Mouse (Mus musculus) myocyte (in vitro differentiated cells): ENCODE measurements at regions not wholly inside any gene's neighbourhood (a gene's known extent, or its start where the extent isn't known, plus 50 kb on each side); places are given as distances from the start of the nearest gene placed in this dataset.

Source experiments
- H3K27me3 ChIP-seq: one replicate; pipeline ENCODE4 v1.6.1; 2011; ENCODE audit not compliant: control insufficient read depth, insufficient read depth, insufficient read length
- H3K36me3 ChIP-seq: one replicate; pipeline ENCODE4 v1.6.1; 2011; ENCODE audit not compliant: control insufficient read depth, insufficient read depth
- H3K4me2 ChIP-seq: one replicate; pipeline ENCODE4 v1.6.1; 2011; ENCODE audit warnings: low read depth, control low read depth
- H3K4me3 ChIP-seq: one replicate; pipeline ENCODE4 v1.5.1; 2011; ENCODE audit warnings: mild to moderate bottlenecking, control low read depth, moderate library complexity
- H3K79me2 ChIP-seq: one replicate; pipeline ENCODE4 v1.6.1; 2011; ENCODE audit not compliant: control insufficient read depth, insufficient read depth
- H3ac ChIP-seq: one replicate; pipeline ENCODE4 v1.6.1; 2011; ENCODE audit not compliant: control insufficient read depth, insufficient read length
- CEBPB ChIP-seq: IDR thresholded peaks from 2 replicates; pipeline ENCODE4 v1.6.1; 2011; ENCODE audit warnings: mild to moderate bottlenecking, moderate library complexity; ENCODE audit not compliant: poor library complexity, insufficient read depth, severe bottlenecking
- E2F4 ChIP-seq: IDR thresholded peaks from one replicate; pipeline ENCODE4 v1.6.1; 2011; ENCODE audit warnings: mild to moderate bottlenecking, control low read depth, moderate library complexity; ENCODE audit not compliant: insufficient read depth
- MAX ChIP-seq: IDR thresholded peaks from one replicate; pipeline ENCODE4 v1.6.1; 2011; ENCODE audit warnings: low read depth, mild to moderate bottlenecking, control low read depth
- MYOD1 ChIP-seq, 3 experiments: IDR thresholded peaks; one replicate each; pipeline ENCODE4 v1.6.1; 2011; ENCODE audit warnings: control low read depth in 2 of 3, low read depth in 2 of 3, mild to moderate bottlenecking in 2 of 3, moderate library complexity in 1 of 3; ENCODE audit not compliant: insufficient read length in 2 of 3, control insufficient read depth in 1 of 3
- MYOG ChIP-seq, 3 experiments: IDR thresholded peaks; one replicate each; pipeline ENCODE4 v1.6.1; 2011; ENCODE audit warnings: control low read depth in 2 of 3, low read depth in 2 of 3, mild to moderate bottlenecking in 2 of 3; ENCODE audit not compliant: insufficient read length in 2 of 3, control insufficient read depth in 1 of 3, insufficient read depth in 1 of 3
- POLR2A ChIP-seq: IDR thresholded peaks from one replicate; pipeline ENCODE4 v1.6.1; 2011; ENCODE audit warnings: low read depth, mild to moderate bottlenecking, control low read depth, moderate library complexity; ENCODE audit not compliant: insufficient read length
- POLR2AphosphoS2 ChIP-seq: IDR thresholded peaks from one replicate; pipeline ENCODE4 v1.6.1; 2011; ENCODE audit warnings: low read depth, control low read depth; ENCODE audit not compliant: insufficient read length
- REST ChIP-seq: IDR thresholded peaks from one replicate; pipeline ENCODE4 v1.6.1; 2011; ENCODE audit warnings: mild to moderate bottlenecking, control low read depth, moderate library complexity; ENCODE audit not compliant: insufficient read depth, insufficient read length
- SRF ChIP-seq: IDR thresholded peaks from one replicate; pipeline ENCODE4 v1.6.1; 2011; ENCODE audit warnings: low read depth; ENCODE audit not compliant: control insufficient read depth, insufficient read length
- TCF12 ChIP-seq: IDR thresholded peaks from one replicate; pipeline ENCODE4 v1.6.1; 2011; ENCODE audit warnings: mild to moderate bottlenecking, control low read depth; ENCODE audit not compliant: poor library complexity, insufficient read depth, severe bottlenecking
- TCF3 ChIP-seq: IDR thresholded peaks from one replicate; pipeline ENCODE4 v1.6.1; 2011; ENCODE audit warnings: low read depth, control low read depth; ENCODE audit not compliant: insufficient read length
- USF1 ChIP-seq: IDR thresholded peaks from one replicate; pipeline ENCODE4 v1.6.1; 2011; ENCODE audit warnings: low read depth, mild to moderate bottlenecking, control low read depth, moderate library complexity

DNA sequence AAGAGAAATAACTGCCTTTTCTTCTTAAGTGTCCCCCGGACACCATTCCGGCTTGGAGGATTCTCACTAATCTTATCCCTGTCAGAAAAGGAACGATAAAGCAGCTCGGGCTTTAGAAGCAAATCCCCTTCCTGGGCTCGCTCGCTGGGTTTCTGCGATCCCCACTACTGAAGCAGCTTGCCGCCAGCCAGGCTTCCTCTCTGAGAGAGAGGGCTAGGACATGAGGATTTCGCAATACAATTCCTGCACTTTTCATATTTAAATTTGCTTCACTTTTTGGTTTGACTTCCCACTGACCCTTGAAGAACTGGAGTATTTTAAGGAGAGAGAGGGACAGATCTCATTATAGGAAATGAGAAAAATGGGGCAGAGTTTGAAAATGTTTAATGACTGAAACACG, 149.4 kb upstream of the Pitx1 start:
- Histone ChIP-seq H3K27me3 (peaks cover 11% of the 10 kb centered on the region), H3K4me2 (no peak overlapping the region), H3K79me2 (no peaks in the 10 kb centered on the region), H3K36me3 (no peaks in the 10 kb centered on the region), H3ac (no peak overlapping the region), H3K4me3 (no peak overlapping the region)
- TF ChIP-seq USF1 (no peak), MYOD1 (IDR thresholded peaks at IDR 0.05; ENCODE audit: control insufficient read depth in 1 of 3, insufficient read length in 2 of 3, low read depth in 2 of 3) (no peak), POLR2AphosphoS2 (no peak), TCF3 (no peak), CEBPB (0 out of 2 replicates have a peak, but pooled peaks have one; percentile 25), MYOG (IDR thresholded peaks at IDR 0.05; ENCODE audit: control insufficient read depth in 1 of 3, insufficient read depth in 1 of 3, insufficient read length in 2 of 3, low read depth in 2 of 3) (no peak)

DNA sequence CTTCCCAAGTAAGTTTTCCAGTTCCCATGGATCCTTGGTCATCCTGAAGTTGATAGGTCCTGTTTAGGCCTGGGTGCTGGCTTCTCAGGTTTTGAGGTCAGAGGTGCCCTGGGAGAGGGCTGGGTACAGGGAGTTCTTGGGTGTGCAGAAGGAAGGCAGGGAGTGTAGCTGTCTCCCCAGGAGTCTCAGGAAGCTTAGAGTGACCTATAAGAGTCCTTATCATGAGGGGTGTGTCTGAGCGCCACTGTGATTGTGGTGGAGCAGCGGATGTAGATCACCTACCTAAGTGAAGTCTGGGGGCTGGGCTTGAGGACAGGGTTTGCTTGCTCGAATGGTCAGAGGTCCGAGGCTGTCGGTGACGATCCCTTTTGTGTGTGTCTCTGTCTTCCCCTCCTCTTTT, 148.8 kb upstream of the Pitx1 start:
- H3K4me2 ChIP-seq: no peak overlapping the region
- H3K79me2 ChIP-seq: no peaks in the 10 kb centered on the region
- no peak for TF ChIP-seq TCF3
- TF ChIP-seq POLR2A: no peak
- TF ChIP-seq POLR2AphosphoS2: no peak
- no peak overlapping the region for H3ac ChIP-seq
- peaks cover 11% of the 10 kb centered on the region for H3K27me3 ChIP-seq
- H3K36me3 ChIP-seq: no peaks in the 10 kb centered on the region
- H3K4me3 ChIP-seq: no peak overlapping the region

DNA sequence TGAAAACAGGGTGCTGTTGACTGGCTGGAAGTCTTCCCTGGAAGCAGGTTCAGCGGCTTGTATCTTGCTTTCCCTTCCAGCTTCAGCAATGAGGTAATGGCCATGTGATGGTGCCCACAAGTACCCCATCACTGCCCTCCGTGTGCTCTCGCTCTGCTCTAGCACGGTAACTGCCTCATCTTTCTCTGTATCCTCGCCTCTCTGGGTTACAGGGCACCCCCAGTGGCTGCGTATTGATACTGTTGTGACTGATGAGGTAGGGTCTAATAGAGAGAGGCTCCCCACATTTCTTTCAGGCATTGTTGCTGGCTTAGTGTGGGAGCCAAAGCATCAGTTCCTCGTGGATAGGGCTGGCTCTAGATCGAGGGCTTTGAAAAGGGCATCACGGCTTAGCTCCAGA, 147.9 kb upstream of the Pitx1 start:
- H3K36me3 ChIP-seq: no peaks in the 10 kb centered on the region
- H3K4me3 ChIP-seq: no peak overlapping the region
- peaks cover 17% of the 10 kb centered on the region for H3K27me3 ChIP-seq
- TF ChIP-seq TCF3 (no peak), TCF12 (no peak), MAX (no peak), E2F4 (no peak), MYOG (IDR thresholded peaks at IDR 0.05; ENCODE audit: control insufficient read depth in 1 of 3, insufficient read depth in 1 of 3, insufficient read length in 2 of 3, low read depth in 2 of 3) (no peak), SRF (no peak)
- H3K79me2 ChIP-seq: no peaks in the 10 kb centered on the region
- H3K4me2 ChIP-seq: no peak overlapping the region
- H3ac ChIP-seq: no peak overlapping the region

DNA sequence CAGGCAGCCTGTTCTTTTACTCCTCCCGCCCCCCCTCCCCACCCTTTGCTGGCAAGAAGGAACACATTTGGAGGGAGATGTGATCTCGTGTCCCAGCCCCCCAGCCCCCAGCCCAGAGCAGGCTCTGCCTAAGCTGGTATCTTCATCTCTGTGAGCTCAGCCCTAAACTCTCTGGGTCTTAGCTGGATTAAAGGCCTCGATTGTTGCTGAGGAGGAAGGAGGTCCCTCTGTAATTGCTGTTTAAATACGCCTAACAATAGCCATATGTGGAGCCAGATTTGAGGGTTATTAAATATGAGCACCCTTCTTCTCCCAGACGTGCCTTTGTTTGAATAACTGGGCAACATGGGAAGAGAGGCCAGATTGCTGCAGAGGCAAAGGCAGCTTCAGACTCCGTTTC, 145.0 kb upstream of the Pitx1 start:
- TF ChIP-seq MYOG (IDR thresholded peaks at IDR 0.05; ENCODE audit: control insufficient read depth in 1 of 3, insufficient read depth in 1 of 3, insufficient read length in 2 of 3, low read depth in 2 of 3) (no peak), TCF12 (no peak), MYOD1 (IDR thresholded peaks at IDR 0.05; ENCODE audit: control insufficient read depth in 1 of 3, insufficient read length in 2 of 3, low read depth in 2 of 3) (no peak), CEBPB (no peak), POLR2A (no peak), TCF3 (no peak), E2F4 (no peak), MAX (no peak), USF1 (no peak), REST (no peak), SRF (no peak), POLR2AphosphoS2 (no peak)
- Histone ChIP-seq H3K36me3 (no peaks in the 10 kb centered on the region), H3K27me3 (peaks cover 20% of the 10 kb centered on the region), H3K4me2 (no peak overlapping the region), H3K4me3 (no peak overlapping the region), H3ac (no peak overlapping the region), H3K79me2 (no peaks in the 10 kb centered on the region)

DNA sequence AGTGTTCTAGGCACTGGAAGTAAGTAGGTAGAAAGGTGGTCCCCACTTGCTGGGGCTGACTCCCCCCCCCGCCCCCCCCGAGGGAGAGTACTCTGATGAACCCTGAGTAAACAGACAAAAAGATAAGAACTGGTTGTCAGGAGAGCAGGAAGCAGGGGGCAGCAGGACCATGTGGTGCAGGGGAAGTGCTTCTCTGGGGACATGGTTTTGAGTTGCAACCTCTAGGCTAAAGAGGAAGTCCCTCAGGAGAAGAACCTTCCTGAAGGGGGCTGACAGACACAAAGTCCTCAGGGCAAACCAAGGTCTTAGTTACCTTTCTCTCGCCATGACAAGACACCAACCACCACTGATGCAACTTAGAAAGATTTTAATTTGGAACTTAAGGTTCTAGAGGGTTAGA, 141.9 kb upstream of the Pitx1 start:
- Histone ChIP-seq H3K79me2 (no peaks in the 10 kb centered on the region), H3K36me3 (no peaks in the 10 kb centered on the region), H3K4me3 (no peak overlapping the region), H3ac (no peak overlapping the region), H3K4me2 (no peak overlapping the region), H3K27me3 (peaks cover 15% of the 10 kb centered on the region)
- TF ChIP-seq E2F4: no peak
- TF ChIP-seq MYOD1 (IDR thresholded peaks at IDR 0.05; ENCODE audit: control insufficient read depth in 1 of 3, insufficient read length in 2 of 3, low read depth in 2 of 3): no peak
- TF ChIP-seq POLR2AphosphoS2: no peak
- TF ChIP-seq SRF: no peak
- TF ChIP-seq POLR2A: no peak
- no peak for TF ChIP-seq CEBPB
- no peak for TF ChIP-seq USF1
- TF ChIP-seq TCF3: no peak
- no peak for TF ChIP-seq REST
- no peak for TF ChIP-seq MAX
- TF ChIP-seq MYOG (IDR thresholded peaks at IDR 0.05; ENCODE audit: control insufficient read depth in 1 of 3, insufficient read depth in 1 of 3, insufficient read length in 2 of 3, low read depth in 2 of 3): no peak

DNA sequence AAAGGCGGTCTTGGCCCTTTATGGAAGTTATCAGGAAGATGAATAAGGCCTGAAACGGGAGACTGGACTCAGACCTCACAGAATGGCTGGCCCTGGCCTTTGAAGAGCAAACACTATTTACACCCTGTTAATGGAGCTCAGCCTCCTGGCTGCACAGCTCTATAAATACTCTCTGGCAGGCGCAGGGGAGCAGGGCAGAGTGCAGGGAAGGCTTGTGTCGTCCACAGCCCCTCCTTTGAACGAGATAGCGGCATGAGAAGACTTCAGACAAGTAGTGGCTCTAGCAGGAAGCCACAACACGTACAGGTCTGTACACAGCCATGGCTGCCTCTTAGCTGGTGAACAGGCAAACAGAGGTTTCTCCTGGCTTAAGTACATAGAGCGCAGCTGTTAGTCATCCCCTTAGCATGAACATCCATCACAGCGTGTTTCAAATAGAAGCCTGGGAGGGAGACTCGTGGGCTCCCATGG, 141.0 kb upstream of the Pitx1 start:
- Histone ChIP-seq H3K79me2 (no peaks in the 10 kb centered on the region), H3K36me3 (no peaks in the 10 kb centered on the region), H3K4me3 (no peak overlapping the region), H3K4me2 (no peak overlapping the region), H3K27me3 (peaks cover 15% of the 10 kb centered on the region), H3ac (no peak overlapping the region)
- no peak for TF ChIP-seq E2F4
- no peak for TF ChIP-seq USF1
- TF ChIP-seq REST: no peak
- no peak for TF ChIP-seq TCF3
- TF ChIP-seq MYOG (IDR thresholded peaks at IDR 0.05; ENCODE audit: control insufficient read depth in 1 of 3, insufficient read depth in 1 of 3, insufficient read length in 2 of 3, low read depth in 2 of 3): no peak
- no peak for TF ChIP-seq MAX
- no peak for TF ChIP-seq CEBPB
- no peak for TF ChIP-seq POLR2AphosphoS2
- TF ChIP-seq SRF: no peak
- TF ChIP-seq TCF12: no peak
- TF ChIP-seq POLR2A: no peak
- no peak for TF ChIP-seq MYOD1 (IDR thresholded peaks at IDR 0.05; ENCODE audit: control insufficient read depth in 1 of 3, insufficient read length in 2 of 3, low read depth in 2 of 3)
